Mouse (Mus musculus) spleen, adult 2 months (tissue): ENCODE results near the gene Kir3dl1. TPM values are rescaled to one million over a fixed set of nuclear protein-coding genes. Genes with fewer than 3 reads are reported as not detected.
"Not testable (repeated sequence)": the region's sequence is repeated elsewhere in the genome, so short reads cannot be mapped to it uniquely, and the experiment has no call there.

Experiments
- DNase-seq, 2 experiments: peaks; one replicate each; pipeline versions ENCODE4 v3.0.0 to v3.0.0-alpha.2; 2012 to 2021; ENCODE audit warnings: low spot score in 2 of 2, low read depth in 1 of 2
- H3K27ac ChIP-seq: fragments of 200-500 bp; 2 replicates; pipeline ENCODE4 v1.5.1; 2012; ENCODE audit warnings: low read length, inconsistent platforms; ENCODE audit not compliant: insufficient read depth
- H3K27me3 ChIP-seq: fragments of 200-500 bp; 2 replicates; pipeline ENCODE4 v1.6.1; 2012; ENCODE audit warnings: mild to moderate bottlenecking, moderate library complexity, low read length, inconsistent platforms; ENCODE audit not compliant: control insufficient read depth, insufficient read depth
- H3K36me3 ChIP-seq: fragments of 200-500 bp; 2 replicates; pipeline ENCODE4 v1.6.1; 2012; ENCODE audit warnings: mild to moderate bottlenecking, low read length, inconsistent platforms; ENCODE audit not compliant: control insufficient read depth, insufficient read depth
- H3K4me1 ChIP-seq: fragments of 200-500 bp; 2 replicates; pipeline ENCODE4 v1.6.1; 2011; ENCODE audit warnings: inconsistent platforms; ENCODE audit not compliant: control insufficient read depth, insufficient read depth, insufficient read length
- H3K4me3 ChIP-seq: fragments of 200-500 bp; 2 replicates; pipeline ENCODE4 v1.5.1; 2011; ENCODE audit warnings: mild to moderate bottlenecking, inconsistent platforms; ENCODE audit not compliant: insufficient read depth, insufficient read length; ENCODE audit errors: extremely low read depth
- WGBS: fragments of 180-500 bp; shearing (Covaris S2); methylation state at CpG from one replicate; pipeline ENCODE4 v1.1.7; 2018; 5-methylcytosine and 5-hydroxymethylcytosine counted together
- polyA plus RNA-seq: library from polyadenylated mRNA; depleted of rRNA; stranded (reverse); fragments of >200 nt; gene quantifications from 2 replicates; pipeline ENCODE4 v1.2.3, GENCODE M21; 2012; rRNA removed

Gene Kir3dl1
- not detected in 2 replicates for polyA plus RNA-seq

DNA sequence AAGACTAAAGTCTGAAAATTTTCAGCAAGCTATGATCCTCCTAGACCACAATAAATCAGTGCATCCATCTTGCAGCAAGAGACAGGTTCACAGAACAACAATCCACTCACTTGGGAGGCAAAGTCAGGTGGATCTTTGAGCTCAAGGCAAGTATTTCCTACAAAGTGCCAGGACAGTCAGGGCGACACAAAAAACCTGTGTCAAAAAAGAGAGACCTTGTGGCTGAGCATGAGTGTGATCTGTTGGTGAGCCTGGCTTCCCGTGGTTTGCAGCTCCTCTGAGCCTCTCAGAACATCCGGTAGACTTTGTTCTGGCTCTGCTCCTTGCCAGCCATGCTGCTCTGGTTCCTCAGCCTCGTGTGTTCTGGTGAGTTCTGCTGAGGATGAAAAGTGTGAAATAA lies at the start of gene Kir3dl1:
Gene Kir3dl1, plus strand, starts transcription at position 301 of the 400 bp plus-strand sequence.
- 62% methylated on average over 4 of the region's 4 CpGs for WGBS
- not testable (repeated sequence) for H3K36me3 ChIP-seq, DNase-seq, H3K27ac ChIP-seq, H3K4me3 ChIP-seq, H3K27me3 ChIP-seq, H3K4me1 ChIP-seq

DNA sequence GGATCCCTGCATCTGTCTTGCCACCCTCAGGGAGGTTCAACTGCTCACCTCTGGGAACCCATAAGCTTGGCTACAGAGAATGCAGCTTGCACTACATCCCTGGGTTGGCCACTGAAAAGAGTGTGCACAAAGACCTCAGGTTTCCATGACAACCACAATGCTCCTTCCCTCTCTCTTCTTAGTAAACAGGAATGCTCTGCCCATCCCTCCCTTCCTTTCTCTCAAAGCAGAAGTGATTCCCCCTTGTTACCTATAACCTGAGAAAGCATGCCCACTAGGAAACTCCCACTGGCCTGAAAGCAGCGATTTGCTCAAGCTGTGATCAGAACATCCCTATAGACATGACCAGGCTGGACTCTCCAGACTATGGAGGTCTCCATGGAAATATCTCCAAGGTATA lies 26.2 kb downstream of the Kir3dl1 start, which contains the start of gene Kir3dl2:
Gene Kir3dl2, minus strand, starts transcription at position 101 of the 400 bp plus-strand sequence.
- H3K4me1 ChIP-seq, DNase-seq, H3K4me3 ChIP-seq, H3K27me3 ChIP-seq, H3K36me3 ChIP-seq, H3K27ac ChIP-seq: not testable (repeated sequence)
- WGBS, result 57% methylated on average over 1 of the region's 1 CpGs

DNA sequence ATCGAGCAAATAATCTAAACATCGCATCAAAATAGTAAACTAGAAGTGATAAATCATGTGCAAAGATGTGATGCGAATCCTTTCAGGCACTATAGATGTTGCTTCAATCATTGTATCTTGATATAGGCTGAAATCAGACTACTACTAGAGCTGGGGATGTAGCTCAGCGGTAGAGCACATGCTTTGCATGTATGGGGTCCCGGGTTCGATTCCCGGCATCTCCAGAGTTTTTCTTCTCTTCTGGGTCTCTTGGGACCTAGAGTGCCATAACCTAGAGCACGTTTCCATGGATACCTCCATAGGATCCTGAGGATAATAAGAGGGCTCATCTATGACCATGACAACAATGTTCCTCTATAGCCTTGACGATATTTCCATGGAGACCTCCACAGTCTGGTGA lies 51.3 kb downstream of the Kir3dl1 start:
- H3K4me1 ChIP-seq, H3K27ac ChIP-seq, DNase-seq, H3K4me3 ChIP-seq, H3K36me3 ChIP-seq, H3K27me3 ChIP-seq: not testable (repeated sequence)
- 89% methylated on average over 9 of the region's 9 CpGs for WGBS

Other genes with a start within 250 kb of the Kir3dl1 start
- 14.2 and 15.3 TPM in 2 replicates for gene Bex3, start 247.7 kb upstream of the Kir3dl1 start, polyA plus RNA-seq
- gene Kir3dl2, start 26.1 kb downstream of the Kir3dl1 start, polyA plus RNA-seq, result not detected in 2 replicates
- 1.1 and 1.3 TPM in 2 replicates for gene Tceal3, start 72.8 kb downstream of the Kir3dl1 start, polyA plus RNA-seq
- gene Tceal1, start 190.0 kb downstream of the Kir3dl1 start, polyA plus RNA-seq, result 0.16 and 0.25 TPM in 2 replicates
- gene Morf4l2, start 225.7 kb downstream of the Kir3dl1 start, polyA plus RNA-seq, result 10.9 and 13.4 TPM in 2 replicates